Mouse (Mus musculus): ENCODE results near the gene Cks2.
"Not testable (repeated sequence)": the region's sequence is repeated elsewhere in the genome, so short reads cannot be mapped to it uniquely, and the experiment has no call there.

Gene Cks2

DNA sequence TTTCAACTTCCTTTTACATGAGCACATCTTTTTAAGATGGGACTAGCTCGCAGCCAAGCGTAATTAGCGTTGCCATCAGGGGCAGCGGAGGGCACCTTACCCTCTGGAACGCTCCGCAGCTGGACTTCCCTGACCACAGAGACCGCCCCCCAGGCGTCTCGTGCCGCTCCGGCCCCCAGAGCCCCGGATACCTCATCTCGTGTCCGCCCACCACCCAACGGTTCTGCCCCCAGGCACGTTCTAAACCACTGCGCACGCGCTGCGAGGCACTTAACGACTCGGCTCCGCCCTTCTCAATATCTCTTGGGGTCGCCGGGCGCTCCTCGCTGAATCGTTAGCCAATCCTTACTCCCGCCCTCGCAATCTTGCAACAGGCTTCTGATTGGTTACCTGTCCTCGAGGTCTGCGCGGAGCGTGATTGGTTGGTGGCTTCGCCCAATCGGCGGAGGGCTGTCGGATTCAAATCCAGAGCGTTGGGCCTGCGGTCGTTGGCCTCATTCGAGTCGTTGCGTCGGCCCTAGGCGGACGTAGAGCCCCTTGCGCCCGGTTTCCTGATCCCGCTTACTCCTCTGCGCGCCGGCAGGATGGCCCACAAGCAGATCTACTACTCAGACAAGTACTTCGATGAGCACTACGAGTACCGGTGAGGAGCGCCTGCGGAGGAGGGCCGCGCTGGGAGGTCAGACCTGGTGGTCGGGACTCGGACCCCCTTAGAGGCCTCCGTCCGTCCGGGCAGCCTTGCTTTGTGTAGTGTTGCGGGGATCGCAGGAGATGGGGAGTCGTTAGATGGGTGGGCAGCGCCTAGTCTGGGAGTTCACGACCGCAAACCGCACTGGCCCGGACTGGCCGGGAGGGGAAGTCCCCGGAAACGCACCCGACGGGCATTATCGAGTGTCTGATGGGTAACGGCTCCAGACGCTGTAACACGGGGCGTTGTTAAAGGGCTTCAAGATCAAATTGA lies at the start of gene Cks2:
Cks2 (plus strand) TSS at position 404 of the 961 bp plus-strand sequence.
- DNase-seq: peak; percentile 97 to 99

DNA sequence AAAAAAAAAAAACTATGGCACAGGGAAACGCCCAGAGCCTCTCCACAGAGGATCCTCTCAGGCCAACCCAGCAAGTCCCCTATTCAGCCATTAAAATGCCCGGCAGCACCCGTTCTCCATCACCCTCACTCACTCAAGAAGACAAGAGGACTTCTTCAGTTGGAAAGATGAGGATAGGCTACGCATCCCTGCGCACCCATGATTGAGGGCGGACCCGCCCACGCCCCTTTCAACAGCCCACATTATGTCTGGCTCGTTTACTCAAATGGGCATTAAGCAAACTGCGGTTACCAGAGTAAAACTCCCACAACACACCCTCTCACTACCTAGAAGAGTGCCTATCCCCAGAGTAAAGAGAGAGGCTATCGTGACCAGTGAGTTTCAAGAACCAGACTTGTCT lies 49.6 kb upstream of the Cks2 start:
- no peak for DNase-seq

DNA sequence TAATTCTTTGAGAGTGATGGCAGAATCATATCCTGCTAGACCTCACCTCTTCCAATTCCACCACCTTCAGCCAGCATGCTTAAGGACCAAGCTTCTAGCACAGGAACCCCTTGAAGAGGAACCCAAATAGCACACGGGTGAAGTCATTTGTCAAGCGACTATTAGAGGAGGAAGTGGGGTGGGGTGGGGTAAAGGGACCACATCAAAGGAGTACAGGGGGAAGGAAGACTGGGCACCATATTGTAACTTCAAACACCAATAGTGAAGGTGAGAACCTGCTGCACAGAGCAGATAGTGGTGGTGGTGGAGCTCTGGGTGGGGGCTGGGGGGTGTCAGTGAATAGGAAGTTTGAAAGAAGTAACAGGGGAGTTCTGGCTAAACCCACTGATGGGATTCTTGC lies 47.0 kb upstream of the Cks2 start:
- no peak for DNase-seq

DNA sequence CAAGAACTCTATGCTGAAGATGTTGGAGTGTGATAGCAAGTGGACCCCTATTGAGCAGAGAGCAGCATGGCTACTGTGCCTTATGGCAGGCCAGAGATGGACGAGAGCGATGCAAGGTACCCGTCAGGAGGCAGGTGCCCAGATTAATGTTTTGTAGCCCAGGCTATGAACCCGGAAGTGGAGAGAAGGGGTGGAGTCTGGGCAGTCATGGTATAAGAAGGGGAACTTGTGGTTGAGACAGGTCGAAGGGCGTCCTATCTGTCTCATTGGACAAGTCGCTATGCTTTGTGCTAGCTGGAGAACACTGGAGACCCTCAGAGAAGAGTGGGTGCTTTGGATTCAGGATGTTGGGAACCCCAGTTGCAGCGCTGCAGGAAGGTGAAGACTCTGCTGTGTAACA lies 44.9 kb upstream of the Cks2 start:
- DNase-seq: no peak

DNA sequence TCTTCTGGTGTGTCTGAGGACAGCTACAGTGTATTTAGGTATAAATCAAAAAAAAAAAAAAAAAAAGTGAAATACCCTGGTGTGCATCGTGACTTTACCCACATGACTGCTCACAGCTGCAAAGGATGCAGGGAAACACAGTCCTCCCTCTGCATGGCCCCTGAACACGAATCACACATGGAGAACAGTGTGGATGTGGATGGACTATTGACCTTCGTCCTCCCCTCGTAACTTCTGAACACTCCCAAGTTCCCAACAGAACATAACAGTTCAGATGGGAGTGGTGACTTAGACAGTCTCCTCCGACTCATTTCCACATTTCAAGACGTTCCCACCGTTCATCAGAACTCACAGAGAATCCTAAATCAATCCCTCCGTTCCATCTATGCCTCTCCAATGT lies 42.3 kb upstream of the Cks2 start:
- DNase-seq: peak; percentile 6 to 8

DNA sequence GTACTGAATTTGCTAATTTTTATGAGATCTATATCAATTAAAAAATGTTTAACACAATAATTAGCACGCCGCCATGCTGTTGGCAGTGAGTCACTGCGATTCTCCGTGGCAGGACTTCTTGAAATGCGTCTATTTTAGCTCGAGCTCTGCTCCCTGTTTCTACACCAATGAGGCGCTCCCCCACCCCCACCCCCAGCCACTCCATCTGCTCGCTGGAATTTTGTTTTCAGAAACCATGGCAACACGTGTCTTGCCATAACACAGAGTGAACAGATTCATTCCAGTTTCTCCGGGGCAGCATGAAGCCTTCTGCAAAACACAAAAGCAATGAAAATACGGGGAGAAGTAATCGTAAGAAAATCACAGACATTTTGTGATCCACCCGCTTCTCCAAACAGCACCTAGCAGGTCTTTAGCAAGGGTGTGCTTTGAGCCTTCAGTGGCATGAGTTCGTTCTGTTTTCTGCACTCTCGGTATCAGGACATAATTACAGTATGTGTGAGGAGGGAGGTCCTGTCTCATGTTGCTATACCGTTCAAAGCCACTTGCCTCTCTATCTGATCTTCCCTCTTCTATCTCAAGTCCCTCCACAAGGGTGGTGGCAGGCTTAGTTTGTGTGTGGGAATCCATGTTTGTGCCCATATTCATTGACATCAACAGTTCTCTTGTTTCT lies 41.7 kb upstream of the Cks2 start:
- DNase-seq: peak in 1 of 2 experiments; percentile 10

DNA sequence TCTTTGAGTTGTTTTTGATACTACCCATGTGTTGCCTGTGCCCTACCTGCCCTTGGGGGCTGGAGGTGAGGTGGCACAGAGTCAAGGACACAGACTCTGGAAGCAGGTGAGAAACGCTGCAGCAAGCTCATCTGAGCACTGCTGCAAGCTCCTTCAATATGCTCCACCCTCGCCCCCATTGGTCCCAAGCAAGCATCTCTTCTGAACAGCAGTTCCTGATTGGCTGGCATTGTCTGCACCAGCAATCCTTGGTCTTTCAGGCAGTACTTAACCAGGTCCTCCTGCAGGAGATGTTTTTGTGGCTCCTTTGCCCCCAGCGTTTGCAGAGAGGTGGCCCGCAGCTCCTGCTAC lies 41.2 kb upstream of the Cks2 start:
- no peak for DNase-seq

DNA sequence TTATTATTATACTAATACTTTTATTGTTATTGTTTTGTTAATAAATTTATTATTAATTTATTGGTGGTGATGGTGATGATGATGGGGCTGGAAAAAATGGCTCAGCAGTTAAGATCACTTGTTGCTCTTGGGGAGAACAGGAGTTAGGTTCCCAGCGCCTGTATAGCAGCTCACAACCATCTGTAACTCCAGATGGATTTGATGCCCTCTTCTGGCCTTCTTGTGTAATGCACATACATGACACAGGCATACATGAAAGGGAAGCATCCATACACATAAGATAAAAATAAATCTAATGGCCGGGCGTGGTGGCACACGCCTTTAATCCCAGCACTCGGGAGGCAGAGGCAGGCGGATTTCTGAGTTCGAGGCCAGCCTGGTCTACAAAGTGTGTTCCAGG lies 35.8 kb upstream of the Cks2 start:
- DNase-seq: no peak

DNA sequence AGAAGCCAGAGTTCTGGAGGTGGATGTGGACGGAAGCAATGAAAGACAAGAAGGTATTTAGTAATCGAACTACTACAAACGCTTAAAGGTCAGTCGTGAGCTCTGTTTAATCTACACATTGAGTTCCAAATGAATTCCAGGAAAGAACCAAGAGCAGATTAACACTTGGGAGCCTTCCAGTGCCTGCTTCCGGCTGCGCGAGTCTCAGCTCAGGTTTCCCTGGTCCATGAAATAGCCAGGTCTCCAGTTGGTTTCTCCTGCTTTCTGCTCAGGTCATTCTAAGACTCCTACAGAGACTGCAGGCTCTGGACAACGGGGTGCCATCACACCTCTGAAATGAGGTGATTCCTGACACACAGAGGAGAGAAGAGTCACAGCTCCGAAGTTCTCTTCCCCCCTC lies 34.0 kb upstream of the Cks2 start:
- DNase-seq: no peak

DNA sequence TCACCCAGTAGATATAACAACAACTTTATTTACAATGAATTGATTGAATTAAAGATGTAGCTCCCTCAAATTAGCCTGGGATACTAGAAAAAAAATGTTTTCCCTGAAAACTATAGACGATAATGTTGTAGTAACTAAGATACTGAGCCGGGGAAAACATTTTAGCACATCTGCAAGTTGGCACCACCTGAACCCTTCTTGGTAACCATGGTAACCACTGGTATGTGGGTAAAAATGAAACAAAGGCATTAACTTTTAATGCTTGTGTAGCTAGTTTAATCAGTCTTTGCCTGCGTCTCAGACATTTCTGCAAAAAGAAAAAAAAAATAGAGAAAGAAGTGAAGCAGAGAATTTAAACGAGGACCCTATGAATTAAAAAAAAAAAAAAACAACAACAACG lies 33.5 kb upstream of the Cks2 start:
- no peak for DNase-seq

DNA sequence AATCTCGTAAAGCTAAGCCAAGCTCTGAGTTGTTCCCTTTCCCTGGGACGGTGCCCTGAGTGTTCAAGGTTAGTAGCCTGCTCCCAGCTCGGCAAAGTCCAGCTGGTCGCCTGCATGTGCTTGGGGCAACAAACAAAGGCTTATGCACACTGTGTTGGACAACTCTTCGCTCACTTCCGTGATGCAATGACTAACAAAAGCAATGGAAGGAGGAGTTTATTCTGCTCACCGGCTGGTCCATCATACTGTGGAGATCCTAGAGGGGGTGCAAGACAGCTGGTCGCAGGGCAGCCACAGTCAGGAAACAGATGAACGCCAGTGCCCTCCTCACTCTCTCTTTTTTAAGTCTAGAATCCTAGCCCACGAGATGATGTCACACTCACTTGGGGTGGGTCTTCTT lies 29.2 kb upstream of the Cks2 start:
- no peak for DNase-seq

DNA sequence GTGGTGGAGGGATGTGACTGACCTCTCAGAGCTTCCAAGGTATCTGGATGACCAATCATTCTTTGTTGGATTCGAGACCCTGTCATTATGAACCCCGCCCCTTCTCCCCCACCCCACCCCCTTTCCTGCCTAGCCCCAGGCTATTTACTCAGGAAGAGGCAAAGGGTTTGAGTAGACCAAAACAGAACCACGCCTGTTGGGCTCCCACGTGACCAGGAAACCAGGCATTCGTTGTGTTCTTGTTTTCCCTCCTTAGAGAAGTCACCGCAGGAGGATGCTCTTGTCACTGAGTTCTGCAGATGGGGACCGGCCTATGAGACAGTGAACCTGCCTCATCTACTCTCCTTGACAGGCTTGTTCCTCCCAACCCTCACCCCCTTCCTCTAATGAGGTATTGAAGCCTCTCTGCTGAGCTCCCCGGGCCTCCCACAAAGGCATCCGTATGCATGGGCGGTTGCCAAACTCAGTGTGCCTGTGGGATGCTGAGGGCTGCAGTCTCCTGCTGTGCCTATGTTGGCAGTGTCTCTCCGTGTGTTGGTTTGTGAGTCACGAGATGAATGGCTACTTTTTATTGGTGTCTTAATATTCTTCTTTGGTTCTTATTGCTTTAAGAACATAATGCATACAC lies 28.5 kb upstream of the Cks2 start:
- DNase-seq: peak in 1 of 2 experiments; percentile 19

DNA sequence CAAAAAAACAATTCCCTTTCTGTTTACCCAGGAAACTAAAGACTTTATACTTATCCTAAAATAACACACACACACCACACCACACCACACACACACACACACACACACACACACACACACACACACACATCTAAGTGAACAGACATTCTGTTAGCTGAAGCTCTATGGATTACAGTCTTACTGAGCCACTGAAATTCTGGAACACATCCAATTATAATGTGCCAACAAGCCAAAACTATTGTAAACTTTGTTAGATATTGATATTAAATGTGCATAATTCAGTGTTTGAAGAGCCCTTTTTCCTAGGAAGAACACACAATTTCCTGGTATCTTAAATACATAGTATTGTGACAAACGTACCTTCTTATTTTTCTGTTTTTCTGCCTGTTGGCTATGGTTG lies 27.7 kb upstream of the Cks2 start:
- DNase-seq: no peak

DNA sequence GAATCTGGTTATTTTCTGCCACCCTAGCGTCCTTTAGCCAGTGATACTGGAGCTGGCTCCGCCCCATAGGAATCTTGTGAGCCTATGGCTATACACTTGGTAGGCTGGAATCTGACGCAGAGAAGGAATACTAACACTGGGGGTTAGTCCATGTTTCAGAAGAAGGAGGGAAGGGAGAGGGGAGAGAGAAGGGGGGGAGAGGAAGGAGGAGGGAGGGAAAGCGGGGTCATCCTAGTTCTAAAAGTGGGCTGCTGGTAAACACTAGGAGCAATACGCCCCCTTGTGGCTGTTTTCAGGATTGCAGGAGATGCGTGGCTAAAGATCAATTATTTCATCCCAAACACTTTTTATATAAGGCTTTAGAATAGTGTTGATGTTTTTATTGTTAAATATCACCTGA lies 27.2 kb upstream of the Cks2 start:
- DNase-seq: peak; percentile 24 to 79

DNA sequence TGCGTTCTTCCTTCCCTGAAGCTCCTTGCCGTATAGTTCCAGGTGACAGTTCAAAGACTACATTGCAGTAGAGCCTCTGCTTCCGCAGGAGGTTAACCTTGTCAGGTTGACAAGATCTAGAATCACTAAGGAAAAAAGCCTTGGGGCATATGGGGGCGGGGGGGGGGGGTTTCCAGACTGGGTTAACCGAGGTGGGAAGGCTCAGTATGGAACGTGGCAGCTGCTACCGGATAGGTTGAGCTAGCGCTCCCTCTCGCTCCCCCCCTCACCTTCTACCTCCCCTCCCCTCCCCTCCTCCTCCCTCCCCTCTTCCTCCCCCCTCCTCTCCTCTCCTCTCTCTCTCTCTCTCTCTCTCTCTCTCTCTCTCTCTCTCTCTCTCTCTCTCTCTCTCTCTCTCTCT lies 26.4 kb upstream of the Cks2 start:
- no peak for DNase-seq

DNA sequence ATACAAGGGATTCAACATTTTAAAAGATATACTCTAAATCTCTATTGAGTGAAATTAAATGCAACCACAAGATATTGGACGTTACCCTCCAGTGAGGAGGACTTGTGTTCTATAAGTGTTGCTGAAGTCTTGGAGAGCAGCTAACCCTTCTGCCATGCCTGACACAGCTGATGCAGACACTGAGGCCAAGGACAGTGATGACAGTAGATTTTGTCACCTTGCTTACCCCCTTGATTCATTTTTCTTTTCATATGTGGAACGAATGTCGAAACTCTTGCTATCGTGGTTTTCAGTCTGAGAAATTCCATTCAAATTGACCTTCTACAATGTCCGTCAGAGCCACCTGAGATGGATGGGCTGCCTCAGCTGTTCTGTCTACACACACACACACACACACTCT lies 22.4 kb upstream of the Cks2 start:
- DNase-seq: no peak

DNA sequence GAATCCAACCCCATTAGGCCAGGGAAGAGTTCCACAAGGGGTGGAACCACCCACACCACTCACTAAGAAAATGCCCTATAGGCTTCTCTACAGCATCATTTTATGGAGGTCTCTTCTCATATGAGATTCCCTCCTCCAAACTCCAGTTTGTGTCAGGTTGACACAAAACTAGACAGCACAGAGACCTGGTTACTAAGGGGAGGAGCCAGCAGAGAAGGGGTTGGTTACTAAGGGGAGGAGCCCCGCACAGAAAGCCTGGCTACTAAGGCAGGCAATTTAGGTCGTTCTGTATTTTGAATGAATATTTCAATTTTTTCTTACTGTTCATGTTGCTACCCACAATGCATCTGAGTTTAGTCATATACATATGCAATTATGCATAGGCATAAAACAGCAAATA lies 21.4 kb upstream of the Cks2 start:
- DNase-seq: no peak

DNA sequence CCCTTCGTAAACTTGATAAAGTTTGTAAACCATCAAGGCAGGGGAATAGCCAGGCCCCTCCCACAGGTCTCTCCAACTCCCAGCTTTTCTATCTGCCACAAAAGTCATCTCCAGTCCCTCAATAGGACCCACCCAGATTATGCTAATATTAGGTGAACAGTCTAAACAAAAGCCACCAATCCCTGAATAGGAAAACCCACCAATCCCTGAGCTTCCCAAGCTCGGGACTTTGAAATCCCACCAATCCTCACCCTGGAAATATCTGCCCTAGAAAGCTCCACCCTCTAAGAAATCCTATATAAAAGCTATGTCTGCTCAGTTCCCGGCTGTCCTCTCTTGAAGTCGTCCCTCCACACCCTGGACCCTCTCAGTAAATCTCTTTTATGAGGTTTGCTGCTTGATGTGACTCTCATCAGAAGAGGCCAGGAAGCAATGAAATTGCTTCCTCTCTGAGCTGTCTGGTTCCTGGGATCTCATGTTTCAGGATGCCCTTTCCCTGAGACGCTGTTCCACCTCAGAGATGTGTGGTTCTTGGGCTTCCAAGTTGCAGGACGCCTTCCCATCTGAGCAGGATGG lies 16.7 kb upstream of the Cks2 start:
- no peak for DNase-seq

DNA sequence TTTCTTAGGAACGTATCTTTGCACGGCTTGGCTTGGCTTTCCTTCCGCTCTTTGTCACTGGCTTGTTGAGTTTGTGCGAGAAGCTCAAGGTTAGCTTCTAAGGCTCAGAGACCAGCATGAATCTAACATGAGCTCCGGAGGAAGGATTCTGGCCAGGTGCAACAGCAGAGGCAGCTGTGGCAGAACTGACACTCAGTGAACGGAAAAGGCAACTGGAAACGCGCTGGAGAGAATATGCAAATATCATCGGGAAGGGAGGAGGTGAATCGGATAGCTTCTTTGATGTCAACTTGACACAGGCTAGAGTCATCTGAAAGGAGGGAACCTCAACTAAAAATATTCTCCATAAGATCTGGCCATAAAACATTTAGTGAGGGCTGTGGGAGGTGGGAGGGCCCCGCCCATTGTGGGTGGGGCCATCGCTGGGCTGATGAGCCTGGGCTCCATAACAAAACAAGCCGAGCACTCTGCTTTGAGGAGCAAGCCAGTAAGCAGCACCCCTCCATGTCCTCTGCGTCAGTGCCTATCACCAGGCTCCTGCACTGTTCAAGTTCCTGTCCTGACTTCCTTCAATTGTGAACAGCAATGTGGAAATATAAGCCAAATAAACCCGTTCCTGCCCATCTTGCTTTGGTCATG lies 13.6 kb upstream of the Cks2 start:
- DNase-seq: no peak

DNA sequence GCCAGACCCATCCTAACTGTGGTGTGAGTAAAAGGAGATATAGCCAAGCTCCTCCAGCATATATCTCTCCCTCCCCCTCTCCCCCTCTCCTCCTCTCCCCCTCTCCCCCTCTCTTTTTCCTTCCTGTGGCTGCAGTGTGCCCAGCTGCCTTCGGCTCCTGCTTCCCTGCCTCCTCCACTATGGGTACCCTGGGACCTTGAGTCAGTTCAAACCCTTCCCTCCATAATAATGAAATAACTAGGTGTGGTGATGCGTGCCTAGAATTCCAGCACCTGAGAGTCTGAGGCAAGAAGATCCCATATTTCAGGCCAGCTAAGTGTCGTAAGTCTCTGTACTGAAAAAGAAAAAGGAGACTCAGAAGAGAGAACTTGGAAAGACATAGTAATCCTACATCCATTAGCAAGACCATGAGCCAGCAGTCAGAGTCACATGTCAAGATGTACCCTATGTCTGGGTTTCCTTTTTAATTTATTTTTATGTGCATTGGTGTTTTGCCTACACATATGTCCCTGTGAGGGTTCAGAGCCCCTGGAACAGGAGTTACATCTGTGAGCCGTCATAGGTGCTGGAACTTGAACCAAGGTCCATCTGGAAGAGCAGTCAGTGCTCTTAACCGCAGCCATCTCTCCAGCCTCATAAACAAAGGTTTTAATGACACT lies 12.3 kb upstream of the Cks2 start:
- no peak for DNase-seq

DNA sequence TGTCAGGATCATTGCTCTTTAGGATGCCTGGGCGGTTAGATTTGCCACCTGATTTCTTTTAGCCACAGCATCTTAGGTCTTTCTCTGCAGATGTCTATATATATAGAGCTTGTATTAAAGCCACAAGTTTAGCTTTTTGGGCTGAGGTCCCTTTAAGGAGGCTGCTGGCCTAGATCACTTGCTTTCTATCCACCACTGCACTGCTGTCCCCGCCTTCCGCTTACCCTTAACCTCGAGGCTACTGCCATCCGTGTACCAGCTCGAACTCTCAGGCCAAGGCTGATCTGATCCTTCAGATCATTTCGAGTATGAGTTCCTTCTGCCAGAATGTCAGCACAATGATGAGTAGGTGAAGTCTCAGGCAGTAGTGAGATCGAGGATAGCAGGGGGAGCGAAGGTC lies 9.6 kb upstream of the Cks2 start:
- DNase-seq: not testable (repeated sequence)

DNA sequence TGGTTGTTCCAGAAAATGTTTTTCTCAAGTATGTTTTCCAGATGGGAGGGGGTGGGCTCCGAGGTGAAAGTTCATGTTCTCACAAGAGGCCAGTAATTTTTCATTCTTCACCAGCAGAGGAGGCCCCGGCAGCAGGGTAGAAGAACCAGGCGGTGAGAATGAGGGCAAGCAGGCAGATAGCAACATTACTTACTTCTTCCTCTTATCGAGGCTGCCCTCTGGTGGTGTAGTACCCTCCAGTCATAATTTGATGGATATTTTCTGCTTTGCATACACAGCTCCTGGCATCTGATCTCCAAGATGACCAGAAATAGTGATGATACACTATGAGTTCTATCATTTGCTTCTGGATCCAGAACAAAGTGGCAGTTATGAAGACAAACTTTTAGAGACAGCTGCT lies 6.1 kb upstream of the Cks2 start:
- peak in 1 of 2 experiments; percentile 64 for DNase-seq
